Mouse (Mus musculus) kidney, postnatal 14 days (tissue): Measurements from ENCODE around the gene Prkca.

ENCODE experiments used
- DNase-seq: peaks from one replicate; pipeline ENCODE4 v3.0.0; 2022; ENCODE audit warnings: mixed read lengths

Prkca gene

GRCm38 (mm10) chr11:108153997-108154841 is 189.5 kb downstream of the Prkca start:
- DNase-seq = no peak

DNA sequence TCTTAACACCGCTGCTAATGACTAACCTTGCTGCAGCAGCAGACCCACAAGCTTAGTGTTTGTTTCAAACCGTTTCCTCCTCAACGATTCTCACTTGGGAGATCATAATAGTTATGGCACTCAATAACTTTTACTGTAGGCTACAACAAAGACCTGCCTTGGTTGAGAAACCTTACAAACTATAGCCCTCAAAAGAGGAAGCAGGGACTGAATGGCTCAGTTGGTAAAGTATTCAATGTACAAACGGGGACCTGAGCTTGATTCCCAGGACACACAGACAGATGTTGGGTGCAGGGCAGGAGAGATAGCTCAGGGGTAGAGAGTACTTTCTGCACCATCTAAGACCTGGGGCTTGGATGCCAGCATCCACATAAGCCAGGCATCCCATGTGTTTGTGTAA is 191.1 kb downstream of the Prkca start:
- no peak for DNase-seq

DNA sequence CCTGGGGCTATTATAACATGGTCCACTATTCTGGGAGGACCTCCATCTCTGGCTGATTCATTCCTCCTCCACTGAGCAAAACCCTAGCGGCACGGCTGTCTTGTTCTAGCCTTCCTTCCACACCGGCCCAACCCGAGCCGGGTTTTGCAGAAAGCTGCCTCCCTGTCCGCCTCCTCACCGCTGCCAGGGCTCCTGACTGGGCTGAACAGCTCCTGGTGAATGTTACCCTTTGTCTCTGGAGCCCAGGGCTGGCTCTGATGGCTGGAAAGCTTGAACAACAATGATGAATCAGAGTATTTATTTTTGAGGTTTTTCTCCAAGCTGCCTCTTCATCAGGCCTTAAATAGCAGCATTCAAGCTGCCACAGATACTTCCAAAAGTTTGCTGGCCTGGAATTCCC is 193.3 kb downstream of the Prkca start:
- DNase-seq = no peak

GRCm38 (mm10) chr11:108149187-108149586 is 194.5 kb downstream of the Prkca start:
- no peak for DNase-seq

- DNase-seq = no peak
Observed at GRCm38 (mm10) chr11:108148491-108148890, 195.2 kb downstream of the Prkca start.

DNA sequence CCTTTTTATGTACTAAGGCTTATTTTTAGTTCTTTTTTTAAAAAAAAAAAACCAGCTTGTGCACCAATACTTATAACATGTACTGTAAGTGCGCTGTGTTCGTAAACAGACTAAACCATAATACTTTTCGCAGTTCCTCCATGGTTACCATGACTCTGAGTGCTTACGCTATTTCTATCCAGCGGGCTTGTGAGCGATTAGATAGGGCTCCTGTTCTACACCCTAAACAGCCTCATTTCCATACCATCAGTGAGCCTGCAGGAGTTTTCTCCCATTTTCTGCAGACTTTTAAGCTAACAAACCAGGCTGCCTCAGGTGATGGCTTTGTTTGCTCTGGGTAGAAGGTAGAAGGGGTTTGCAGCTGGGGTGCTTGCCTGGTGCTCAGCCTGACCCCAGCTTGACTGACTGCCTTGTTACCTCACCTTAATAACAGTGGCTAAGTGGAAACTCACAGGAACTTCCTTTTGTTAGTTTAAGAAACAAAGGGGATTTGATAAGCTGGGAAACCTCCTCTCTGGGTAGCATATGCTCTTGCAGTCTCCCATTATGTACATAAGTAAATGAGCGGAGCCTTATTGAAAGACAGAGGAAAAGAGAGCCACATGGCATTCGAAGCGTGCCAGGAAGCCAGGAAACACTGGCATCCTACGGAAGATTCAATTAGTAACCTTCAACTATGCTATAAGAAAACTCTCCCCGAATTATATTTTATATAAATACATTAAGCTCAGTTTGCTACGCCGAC is 197.8 kb downstream of the Prkca start:
- DNase-seq = no peak

- no peak for DNase-seq
Observed at GRCm38 (mm10) chr11:108145128-108145527, 198.6 kb downstream of the Prkca start.

DNA sequence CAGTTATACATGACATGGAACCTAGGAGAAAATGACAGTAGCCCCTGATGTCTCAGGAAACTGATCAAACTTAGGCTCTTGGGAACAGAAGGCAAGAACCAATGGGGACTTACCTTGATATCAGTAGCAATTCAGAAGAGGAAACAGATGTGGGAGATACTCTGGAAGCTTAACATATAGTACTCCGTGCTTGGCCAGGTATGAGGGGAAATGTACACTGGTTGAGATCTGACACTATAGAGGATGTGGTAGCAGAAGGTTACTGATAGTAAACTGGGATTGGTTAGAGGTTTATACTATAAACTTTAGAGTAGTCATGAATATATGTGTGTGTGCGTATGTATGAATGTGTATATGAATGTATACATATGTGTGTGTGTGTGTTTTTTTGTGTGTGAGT is 200.0 kb downstream of the Prkca start:
- no peak for DNase-seq

DNA sequence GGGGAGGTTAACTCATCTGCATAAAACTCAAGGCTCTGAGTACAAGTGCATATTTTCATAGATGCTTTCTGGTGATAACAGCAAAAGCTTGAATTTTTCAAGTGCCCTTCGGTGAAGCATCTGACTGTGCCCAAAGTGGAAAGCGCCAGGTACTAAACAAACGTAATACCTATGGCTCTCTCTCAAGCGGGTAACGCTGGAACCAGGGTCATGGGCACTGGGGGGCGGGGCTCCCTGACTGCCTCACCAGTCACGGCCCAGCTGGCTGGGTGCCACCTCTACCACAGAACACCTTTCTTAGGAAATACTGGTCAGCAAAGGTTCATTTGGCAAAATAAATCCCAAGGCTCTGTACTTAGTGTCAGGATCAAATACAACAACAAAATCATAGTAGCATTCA is 203.7 kb downstream of the Prkca start:
- peak; percentile 52 for DNase-seq

DNA sequence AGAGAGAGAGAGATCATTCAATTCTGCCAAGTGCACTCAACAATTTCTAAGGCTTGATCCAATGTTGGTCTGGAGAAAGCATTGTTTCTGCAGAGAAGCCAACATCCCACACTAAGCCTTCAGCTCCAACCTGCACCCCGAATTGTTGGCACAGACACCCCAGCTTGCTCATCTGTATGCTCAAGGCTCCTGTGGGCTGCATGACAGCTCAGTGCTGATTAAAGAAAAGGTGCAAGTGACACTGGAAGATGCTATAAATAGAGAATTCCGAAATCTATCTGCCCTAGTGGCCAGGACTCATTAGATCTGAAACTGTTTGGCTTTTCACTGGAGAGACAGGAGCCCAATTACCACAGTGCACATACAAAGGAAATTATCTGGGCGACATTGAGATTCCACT is 207.4 kb downstream of the Prkca start:
- no peak for DNase-seq

GRCm38 (mm10) chr11:108135407-108136159 is 208.1 kb downstream of the Prkca start:
- DNase-seq = no peak

DNA sequence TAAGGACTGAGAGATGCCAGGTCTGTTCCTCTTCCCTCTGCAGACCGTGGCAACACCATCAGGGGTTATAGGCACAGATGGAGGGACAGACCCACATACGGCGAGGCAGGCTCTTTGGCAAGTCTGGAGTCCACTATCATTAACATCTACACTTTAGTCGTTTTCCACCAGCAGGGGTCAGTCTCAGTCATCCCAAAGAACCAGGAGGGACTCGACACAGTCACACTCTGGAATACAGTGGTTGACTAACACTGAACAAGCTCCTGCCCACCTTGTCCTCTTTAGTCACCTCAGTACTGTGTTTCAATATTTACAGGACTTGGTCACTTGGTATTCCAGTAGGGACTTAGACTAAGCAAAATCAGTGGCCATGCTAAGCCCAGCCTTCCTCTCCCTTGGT is 215.1 kb downstream of the Prkca start:
- peak; percentile 72 for DNase-seq

GRCm38 (mm10) chr11:108127908-108128307 is 215.8 kb downstream of the Prkca start:
- DNase-seq = no peak

GRCm38 (mm10) chr11:108122486-108122885 is 221.2 kb downstream of the Prkca start:
- no peak for DNase-seq

DNA sequence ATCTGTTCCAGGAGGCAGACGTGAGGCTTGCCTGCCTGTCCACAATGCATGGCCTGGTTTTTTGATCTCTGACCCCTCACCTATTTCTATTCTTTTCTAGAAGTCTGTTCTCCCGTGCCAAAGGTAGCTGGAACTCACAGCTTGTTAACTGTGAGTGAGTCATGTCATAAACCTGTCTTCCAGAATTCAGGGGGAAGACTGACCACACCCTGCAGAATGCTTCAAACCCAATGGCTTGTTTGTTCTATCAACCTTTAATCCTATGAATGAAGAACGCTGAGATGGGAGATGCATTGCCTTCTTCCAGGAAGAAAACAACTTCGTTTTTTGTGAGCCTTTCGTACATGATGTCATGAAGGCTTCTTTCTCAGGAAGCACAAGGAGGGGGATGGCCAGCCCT is 223.0 kb downstream of the Prkca start:
- no peak for DNase-seq

- no peak for DNase-seq
Observed at GRCm38 (mm10) chr11:108119785-108120184, 223.9 kb downstream of the Prkca start.

GRCm38 (mm10) chr11:108118814-108119213 is 224.9 kb downstream of the Prkca start:
- no peak for DNase-seq

DNA sequence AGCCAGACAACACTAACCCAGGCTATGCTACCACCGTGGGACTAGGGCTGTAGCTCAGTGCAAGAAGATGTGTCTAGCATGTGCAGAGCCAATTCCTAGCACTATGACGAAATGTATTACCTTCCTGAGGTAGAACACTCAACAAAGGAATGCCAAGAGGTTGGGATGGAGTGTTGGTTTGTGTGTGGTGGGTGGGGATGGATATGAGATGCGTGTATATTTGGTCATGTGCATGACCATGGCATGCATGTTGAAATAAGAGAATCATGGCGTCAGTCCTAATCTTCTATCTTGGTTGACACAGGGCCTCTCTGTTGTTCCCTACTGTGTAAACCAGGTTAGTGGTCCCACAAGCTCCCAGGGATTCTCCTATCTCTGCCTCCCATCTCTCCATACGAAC is 225.5 kb downstream of the Prkca start:
- DNase-seq = no peak

DNA sequence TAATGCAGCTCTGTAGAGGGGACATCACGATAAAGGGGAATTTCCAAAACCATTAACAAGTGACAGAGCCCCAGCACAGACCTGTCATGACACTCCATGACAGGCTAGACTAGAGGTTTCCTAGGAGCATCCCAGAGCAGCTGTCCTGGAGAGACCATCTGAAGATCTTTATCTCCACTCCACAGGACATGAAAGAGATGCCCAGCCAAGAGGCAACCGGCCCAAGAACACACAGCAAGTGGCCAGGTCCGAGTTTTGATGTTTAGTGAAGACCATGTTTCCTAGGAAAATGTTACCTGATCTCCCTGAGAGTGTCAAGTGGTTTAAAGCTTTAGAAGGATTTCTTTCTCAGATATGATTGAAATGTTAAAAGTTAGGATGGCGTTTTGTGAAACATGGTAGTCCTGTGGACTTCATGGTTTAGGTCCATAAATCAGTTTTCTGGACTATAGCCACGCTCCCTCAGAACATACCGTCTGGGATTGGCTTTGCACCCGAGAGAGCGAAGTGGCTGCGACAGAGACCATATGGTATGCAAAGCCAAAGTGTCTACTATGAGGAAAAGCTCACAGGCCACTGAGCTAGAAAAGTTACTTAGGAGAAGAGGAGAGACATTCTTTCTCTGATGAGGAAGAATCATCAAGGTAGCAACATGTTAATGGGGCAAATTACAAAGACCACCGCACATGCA is 226.2 kb downstream of the Prkca start:
- no peak for DNase-seq

DNA sequence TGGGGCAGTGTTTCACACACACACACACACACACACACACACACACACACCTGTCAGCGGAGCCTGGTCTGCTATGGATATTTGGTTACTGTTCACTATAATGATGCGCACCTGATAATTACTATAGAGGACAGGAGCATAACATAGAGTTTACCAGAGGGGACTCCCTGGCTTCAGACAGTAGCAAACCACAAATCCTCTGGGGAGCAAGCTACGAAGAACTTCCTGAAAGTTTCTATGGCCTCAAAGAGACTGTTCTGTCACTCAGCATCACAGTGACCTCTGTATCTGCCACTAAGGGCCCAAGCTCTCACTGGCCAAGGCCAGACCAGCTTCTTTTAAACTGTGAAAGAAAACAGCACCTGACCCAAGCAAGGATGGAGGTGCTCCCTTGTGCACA is 229.6 kb downstream of the Prkca start:
- no peak for DNase-seq

DNA sequence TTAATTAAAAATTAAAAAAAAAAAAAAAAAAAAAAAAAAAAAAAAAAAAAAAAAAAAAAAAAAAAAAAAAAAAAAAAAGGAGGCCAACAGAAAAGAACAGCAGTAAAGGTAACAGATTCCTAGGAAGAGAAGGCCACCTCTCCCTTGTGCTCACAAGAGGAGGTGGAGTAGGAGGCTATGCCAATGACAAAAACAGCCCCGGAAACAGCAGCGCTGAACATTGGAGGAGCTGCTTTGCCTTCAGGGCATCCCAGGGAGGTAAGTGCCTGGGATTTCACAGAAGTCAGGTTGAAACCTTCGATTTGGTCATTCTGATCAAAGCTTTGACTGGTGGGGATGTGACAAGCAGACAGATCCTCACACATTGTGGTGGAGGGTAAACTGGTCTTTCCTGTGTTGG is 231.3 kb downstream of the Prkca start:
- DNase-seq = no peak

GRCm38 (mm10) chr11:108104085-108104484 is 239.6 kb downstream of the Prkca start:
- no peak for DNase-seq
